Mouse (Mus musculus): Measurements from ENCODE around the gene Slc35a1.

- TF ChIP-seq CTCF (IDR thresholded peaks at IDR 0.05) (no peak), EP300 (IDR thresholded peaks at IDR 0.05) (no peak)
Observed at GRCm38 (mm10) chr4:34667923-34668322, 19.3 kb downstream of the Slc35a1 start.
